Mouse (Mus musculus) midbrain, embryonic 10.5 days (tissue): ENCODE results near the gene Ccser2. TPM values are rescaled to one million over a fixed set of nuclear protein-coding genes. Genes with fewer than 3 reads are reported as not detected.

Experiments
- DNase-seq: peaks from one replicate; pipeline ENCODE4 v3.0.0-alpha.2; 2017; ENCODE audit warnings: low spot score
- H3K27ac ChIP-seq: fragments of 300-500 bp; sonication (generic); replicated peaks from 2 replicates; pipeline ENCODE4 v1.5.1; 2016; ENCODE audit warnings: mild to moderate bottlenecking
- H3K27me3 ChIP-seq: fragments of 300-500 bp; sonication (generic); 2 replicates; pipeline ENCODE4 v1.6.1; 2016; ENCODE audit warnings: low read depth, mild to moderate bottlenecking; ENCODE audit not compliant: poor library complexity, severe bottlenecking
- H3K36me3 ChIP-seq: fragments of 300-500 bp; sonication (generic); 2 replicates; pipeline ENCODE4 v1.6.1; 2016; ENCODE audit warnings: mild to moderate bottlenecking, moderate library complexity
- H3K4me1 ChIP-seq: fragments of 300-500 bp; sonication (generic); 2 replicates; pipeline ENCODE4 v1.6.1; 2016
- H3K4me3 ChIP-seq: fragments of 300-500 bp; sonication (generic); 2 replicates; pipeline ENCODE4 v1.5.1; 2016; ENCODE audit warnings: mild to moderate bottlenecking, moderate library complexity
- H3K9me3 ChIP-seq: fragments of 300-500 bp; sonication (generic); replicated peaks from 2 replicates; pipeline ENCODE4 v1.6.1; 2016; ENCODE audit warnings: mild to moderate bottlenecking
- WGBS: fragments of 180-500 bp; shearing (Covaris S2); methylation state at CpG from one replicate; pipeline ENCODE4 v1.1.7; 2016; 5-methylcytosine and 5-hydroxymethylcytosine counted together
- polyA plus RNA-seq: library from polyadenylated mRNA; unstranded; fragments of >200 nt; fragmentation: Nextera tagmentation; extraction: Ambion mirVana; gene quantifications from 2 replicates; pipeline ENCODE4 v1.2.1, GENCODE M21; 2016

Ccser2 gene
- polyA plus RNA-seq, 1 experiment from 2014 or later, result 24.6 TPM

DNA sequence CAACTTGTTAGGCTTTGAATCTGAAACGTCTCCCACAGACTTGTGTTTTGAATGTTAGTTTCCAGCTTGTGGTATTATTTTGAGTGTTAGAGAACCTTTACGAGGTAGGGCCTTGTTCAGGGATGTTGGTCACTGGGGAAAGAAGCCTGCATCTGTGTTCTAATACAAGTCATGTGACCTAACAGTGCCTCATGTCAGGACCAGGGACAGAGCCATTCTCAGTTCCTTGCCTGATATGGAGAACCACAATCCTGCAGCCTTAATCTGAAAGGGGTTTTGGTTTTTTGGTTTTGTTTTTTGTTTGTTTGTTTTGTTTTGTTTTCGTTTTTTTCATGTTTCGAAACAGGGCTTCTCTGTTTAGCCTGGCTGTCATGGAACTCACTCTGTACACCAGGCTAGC, 115.6 kb downstream of the Ccser2 start:
- no peaks in the 10 kb centered on the region for H3K9me3 ChIP-seq
- H3K4me1 ChIP-seq, result no peaks in the 10 kb centered on the region
- H3K27ac ChIP-seq, result no peak overlapping the region
- DNase-seq, result no peak
- WGBS, result 77% methylated on average over 4 of the region's 4 CpGs
- no peaks in the 10 kb centered on the region for H3K27me3 ChIP-seq
- no peaks in the 10 kb centered on the region for H3K36me3 ChIP-seq
- no peak overlapping the region for H3K4me3 ChIP-seq

- no peaks in the 10 kb centered on the region for H3K9me3 ChIP-seq
- DNase-seq, result no peak
- H3K27ac ChIP-seq, result no peak overlapping the region
- H3K4me3 ChIP-seq, result no peak overlapping the region
- H3K36me3 ChIP-seq, result no peaks in the 10 kb centered on the region
- no peaks in the 10 kb centered on the region for H3K4me1 ChIP-seq
- 52% methylated on average over 1 of the region's 1 CpGs for WGBS
- no peaks in the 10 kb centered on the region for H3K27me3 ChIP-seq
Observed at GRCm38 (mm10) chr14:36848860-36849259, 119.7 kb downstream of the Ccser2 start.

Other genes starting within 250 kb of the Ccser2 start
- gene Rgr, start 80.2 kb upstream of the Ccser2 start, polyA plus RNA-seq, result not detected in 2 replicates
- not detected in 2 replicates for gene Lrit1, start 86.1 kb upstream of the Ccser2 start, polyA plus RNA-seq
- gene Lrit2, start 99.2 kb upstream of the Ccser2 start, polyA plus RNA-seq, result not detected in 2 replicates
- gene Cdhr1, start 129.6 kb upstream of the Ccser2 start, polyA plus RNA-seq, result 0.11 and 0.14 TPM in 2 replicates
- not detected in 2 replicates for gene 2610528A11Rik, start 145.2 kb upstream of the Ccser2 start, polyA plus RNA-seq
- 211 and 219 TPM in 2 replicates for gene Ghitm, start 166.5 kb upstream of the Ccser2 start, polyA plus RNA-seq